Mouse (Mus musculus): Measurements from ENCODE around the gene Acer2.

Acer2 gene

DNA sequence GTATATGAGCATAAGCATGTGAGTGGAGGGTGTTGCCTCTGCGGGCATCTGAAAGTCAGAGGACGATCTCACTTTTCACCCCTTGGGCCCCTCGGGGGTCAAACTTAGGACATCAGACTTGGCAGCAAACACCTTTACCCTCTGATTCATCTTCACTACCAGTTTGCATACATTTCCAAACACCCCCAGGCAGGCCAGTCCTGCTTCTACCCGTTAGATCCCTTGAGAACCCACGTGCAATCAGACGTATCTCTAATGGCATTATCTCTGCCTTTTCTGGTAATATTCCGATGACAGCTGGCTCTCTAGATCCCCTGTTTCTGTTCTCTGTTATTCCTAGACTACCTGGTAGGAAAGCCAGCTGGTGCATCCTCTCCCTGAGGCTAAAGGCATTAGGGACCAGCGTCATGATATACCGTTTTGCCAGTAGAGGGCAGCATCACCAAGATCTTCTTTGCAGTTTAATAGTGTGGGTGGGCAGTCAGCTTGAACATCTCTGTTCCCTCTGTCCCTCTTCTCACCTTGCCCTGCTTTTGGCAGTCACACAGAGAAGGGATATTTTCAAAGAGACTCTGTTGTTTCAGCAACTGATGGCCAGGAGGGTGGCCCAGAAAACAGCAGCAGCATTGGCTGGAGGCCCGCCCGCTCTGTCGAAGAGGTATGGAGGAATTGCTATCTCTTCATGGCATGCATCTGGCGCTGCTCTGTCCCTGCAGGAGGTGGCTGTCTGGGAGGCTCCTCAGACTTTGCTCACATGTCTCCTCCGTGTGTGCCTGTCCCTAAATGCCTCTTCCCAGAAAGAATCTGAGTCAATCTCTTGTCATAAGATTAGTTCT is 83.6 kb downstream of the Acer2 start:
- peak; percentile 69 for DNase-seq

DNA sequence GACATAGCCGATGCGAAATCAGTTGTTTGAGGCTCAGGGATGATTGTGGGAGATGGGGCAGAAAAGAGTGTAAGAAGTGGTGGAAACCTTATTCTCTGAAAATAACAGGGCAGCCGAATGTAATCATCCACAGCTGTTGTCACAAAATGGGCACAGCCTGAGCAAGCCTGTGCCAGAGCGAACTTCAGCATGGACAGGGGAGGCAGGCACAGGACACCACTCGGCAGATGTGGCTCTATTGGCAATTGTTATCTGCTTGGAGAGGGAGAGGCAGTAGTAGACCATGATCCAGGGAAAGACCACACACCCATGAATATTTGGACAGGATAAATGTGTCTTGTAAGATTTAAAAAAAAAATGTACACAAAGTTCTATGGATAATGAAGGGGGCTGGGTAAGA is 103.1 kb downstream of the Acer2 start:
- no peak for DNase-seq
